Mouse (Mus musculus) CH12.LX (cell line): ENCODE measurements around the gene Snx8. TPM values are rescaled to one million over a fixed set of nuclear protein-coding genes. Genes with fewer than 3 reads are reported as not detected.

Experiments
- DNase-seq: peaks from one replicate; pipeline ENCODE4 v3.0.0-alpha.2; 2013; ENCODE audit errors: extremely low read depth
- H3K27ac ChIP-seq: 2 replicates; pipeline ENCODE4 v1.5.1; 2012; ENCODE audit warnings: low read depth, mild to moderate bottlenecking, control low read depth, moderate library complexity; ENCODE audit not compliant: insufficient read depth
- H3K27me3 ChIP-seq: replicated peaks from 2 replicates; pipeline ENCODE3; 2012; ENCODE audit warnings: inconsistent platforms
- H3K36me3 ChIP-seq, 2 experiments: replicated peaks in 1 of 2; 2 replicates each; pipeline versions ENCODE3 to v1.6.1; 2012; ENCODE audit warnings: inconsistent platforms in 1 of 2, low read length in 1 of 2, mild to moderate bottlenecking in 1 of 2, mixed read lengths in 1 of 2, moderate library complexity in 1 of 2; ENCODE audit not compliant: control insufficient read depth in 1 of 2, insufficient read depth in 1 of 2
- H3K4me1 ChIP-seq, 2 experiments: 2 replicates each; pipeline ENCODE4 v1.6.1; 2012; ENCODE audit warnings: inconsistent platforms in 1 of 2, moderate library complexity in 1 of 2; ENCODE audit not compliant: insufficient read depth in 2 of 2, control insufficient read depth in 1 of 2
- H3K4me2 ChIP-seq: 2 replicates; pipeline ENCODE4 v1.6.1; 2012; ENCODE audit warnings: low read depth, mild to moderate bottlenecking, control low read depth; ENCODE audit not compliant: poor library complexity, insufficient read depth, severe bottlenecking
- H3K4me3 ChIP-seq, 3 experiments: fragments of 150-350 bp in 1 of 3; sonication (generic) in 1 of 3; replicated peaks in 1 of 3; 2 replicates each; pipeline versions ENCODE3 to v1.5.1; 2011 to 2012; ENCODE audit warnings: low read depth in 2 of 3, low read length in 2 of 3, mild to moderate bottlenecking in 2 of 3, moderate library complexity in 2 of 3, control low read depth in 1 of 3, improper control_type of control experiment in 1 of 3, inconsistent platforms in 1 of 3, mixed read lengths in 1 of 3; ENCODE audit not compliant: poor library complexity in 1 of 3
- H3K79me2 ChIP-seq: replicated peaks from 2 replicates; pipeline ENCODE4 v1.6.1; 2012; ENCODE audit warnings: mild to moderate bottlenecking, moderate library complexity; ENCODE audit not compliant: control insufficient read depth, poor library complexity, insufficient read depth, severe bottlenecking; ENCODE audit errors: extremely low read depth
- H3K9ac ChIP-seq: 2 replicates; pipeline ENCODE4 v1.6.1; 2012; ENCODE audit warnings: low read depth, mild to moderate bottlenecking, control low read depth, moderate library complexity; ENCODE audit not compliant: insufficient read depth
- H3K9me3 ChIP-seq: replicated peaks from 2 replicates; pipeline ENCODE3; 2012; ENCODE audit warnings: low read length, inconsistent platforms, mixed read lengths
- BHLHE40 ChIP-seq: IDR thresholded peaks from 2 replicates; pipeline ENCODE4 v1.6.1; 2011; ENCODE audit warnings: mild to moderate bottlenecking, low read depth, low read length, improper control_type of control experiment
- CHD2 ChIP-seq: IDR thresholded peaks from 2 replicates; pipeline ENCODE4 v1.6.1; 2011; ENCODE audit warnings: low read length, improper control_type of control experiment
- CTCF ChIP-seq, 2 experiments: IDR thresholded peaks in 1 of 2; conservative IDR thresholded peaks in 1 of 2; 2 replicates each; pipeline ENCODE4 v1.5.1; 2011 to 2012; ENCODE audit warnings: low read depth in 2 of 2, low read length in 2 of 2, improper control_type of control experiment in 1 of 2, inconsistent platforms in 1 of 2, mild to moderate bottlenecking in 1 of 2, moderate library complexity in 1 of 2
- ELF1 ChIP-seq: IDR thresholded peaks from 2 replicates; pipeline ENCODE4 v1.6.1; 2014; ENCODE audit warnings: low read depth, mild to moderate bottlenecking, inconsistent platforms, low read length, improper control_type of control experiment
- EP300 ChIP-seq: IDR thresholded peaks from 2 replicates; pipeline ENCODE4 v1.6.1; 2011; ENCODE audit warnings: low read length, improper control_type of control experiment
- ETS1 ChIP-seq: conservative IDR thresholded peaks from 2 replicates; pipeline ENCODE4 v1.6.1; 2012; ENCODE audit warnings: low read depth, mild to moderate bottlenecking, inconsistent platforms, low read length, improper control_type of control experiment, moderate library complexity
- JUN ChIP-seq: IDR thresholded peaks from 2 replicates; pipeline ENCODE4 v1.6.1; 2011; ENCODE audit warnings: low read depth, mild to moderate bottlenecking, low read length, improper control_type of control experiment, moderate library complexity; ENCODE audit not compliant: insufficient read depth
- KAT2A ChIP-seq: IDR thresholded peaks from 2 replicates; pipeline ENCODE4 v1.6.1; 2012; ENCODE audit warnings: low read length, improper control_type of control experiment, inconsistent platforms; ENCODE audit not compliant: insufficient replicate concordance
- MAX ChIP-seq: IDR thresholded peaks from 2 replicates; pipeline ENCODE4 v1.6.1; 2011; ENCODE audit warnings: low read length, improper control_type of control experiment
- MAZ ChIP-seq: IDR thresholded peaks from 2 replicates; pipeline ENCODE4 v1.6.1; 2012; ENCODE audit warnings: low read depth, mild to moderate bottlenecking, inconsistent platforms, low read length, improper control_type of control experiment, moderate library complexity
- POLR2AphosphoS2 ChIP-seq: IDR thresholded peaks from 2 replicates; pipeline ENCODE4 v1.6.1; 2011; ENCODE audit warnings: low read depth, low read length, improper control_type of control experiment
- RAD21 ChIP-seq: IDR thresholded peaks from 2 replicates; pipeline ENCODE4 v1.6.1; 2011; ENCODE audit warnings: low read depth, mild to moderate bottlenecking, low read length, improper control_type of control experiment, moderate library complexity
- RCOR1 ChIP-seq: conservative IDR thresholded peaks from 2 replicates; pipeline ENCODE4 v1.6.1; 2012; ENCODE audit warnings: low read depth, mild to moderate bottlenecking, inconsistent platforms, low read length, improper control_type of control experiment
- SIN3A ChIP-seq: IDR thresholded peaks from 2 replicates; pipeline ENCODE4 v1.6.1; 2012; ENCODE audit warnings: low read length, improper control_type of control experiment, inconsistent platforms
- TCF12 ChIP-seq: IDR thresholded peaks from 2 replicates; pipeline ENCODE4 v1.6.1; 2014; ENCODE audit warnings: low read depth, mild to moderate bottlenecking, inconsistent platforms, low read length, improper control_type of control experiment
- UBTF ChIP-seq: IDR thresholded peaks from 2 replicates; pipeline ENCODE4 v1.6.1; 2012; ENCODE audit warnings: low read depth, mild to moderate bottlenecking, inconsistent platforms, low read length, improper control_type of control experiment, moderate library complexity
- USF2 ChIP-seq: conservative IDR thresholded peaks from 2 replicates; pipeline ENCODE4 v1.6.1; 2011; ENCODE audit warnings: low read depth, low read length, improper control_type of control experiment
- ZC3H11A ChIP-seq: IDR thresholded peaks from 2 replicates; pipeline ENCODE4 v1.6.1; 2012; ENCODE audit warnings: low read depth, mild to moderate bottlenecking, inconsistent platforms, low read length, improper control_type of control experiment
- ZKSCAN1 ChIP-seq: IDR thresholded peaks from 2 replicates; pipeline ENCODE4 v1.6.1; 2012; ENCODE audit warnings: low read depth, inconsistent platforms, low read length, improper control_type of control experiment, borderline replicate concordance
- dilution Hi-C: fragments of 300-500 bp; cut with MboI; formaldehyde crosslinking; loops from 2 replicates; pipeline ENCODE4 v1.14.3; 2020; ENCODE audit warnings: low sequenced_read_pairs; ENCODE audit not compliant: extremely low pct_unique_long_range_greater_than_20kb, extremely low pct_ligation_motif_present
- in situ Hi-C: fragments of 300-500 bp; cut with MboI; formaldehyde crosslinking; loops from 3 replicates; pipeline ENCODE4 v1.14.3; 2019; ENCODE audit warnings: low sequenced_read_pairs, low pct_ligation_motif_present, low pct_unique_long_range_greater_than_20kb, mixed read lengths
- polyA plus RNA-seq: library from polyadenylated mRNA; unstranded; fragments of >175 nt; gene quantifications from 2 replicates; pipeline ENCODE4 v1.2.1, GENCODE M21; 2012; ENCODE audit warnings: low read depth; ENCODE audit not compliant: insufficient read length
- total RNA-seq, 2 experiments: library from RNA; depleted of rRNA; stranded (reverse); fragments of 300-350 nt in 1 of 2; fragments of >200 nt in 1 of 2; gene quantifications; 2 replicates each; pipeline ENCODE4 v1.2.3; 2012 to 2014

Gene Snx8
- total and polyA plus RNA-seq, 3 experiments: 20.8 to 42.4 (median 34.6) TPM

DNA sequence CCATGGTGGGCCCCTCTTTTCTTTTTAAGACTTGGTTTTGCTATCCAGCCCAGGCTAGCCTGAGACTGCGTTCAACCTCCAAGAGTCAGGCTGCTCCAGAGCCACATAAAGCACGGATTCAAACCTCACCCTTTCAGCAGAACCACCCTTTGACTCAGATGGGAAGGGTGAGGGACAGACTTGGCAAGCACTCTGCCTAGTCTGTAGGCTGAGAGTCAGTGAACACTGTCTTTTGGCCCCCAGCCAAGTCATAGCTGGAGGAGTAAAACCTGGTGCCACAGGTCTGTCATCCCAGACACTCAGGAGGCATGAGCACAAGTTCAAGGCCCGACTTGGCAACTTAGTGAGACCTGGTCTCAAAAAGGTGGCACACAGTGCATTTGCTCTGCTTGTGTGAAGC, 72.3 kb downstream of the Snx8 start:
- Histone ChIP-seq H3K27me3 (no peaks in the 10 kb centered on the region), H3K4me2 (no peak overlapping the region), H3K4me3 (no peak overlapping the region), H3K9ac (no peak overlapping the region), H3K9me3 (no peaks in the 10 kb centered on the region), H3K36me3 (peaks cover 25 to 72% of the 10 kb centered on the region in 2 experiments), H3K4me1 (peaks cover 4 to 23% of the 10 kb centered on the region in 2 experiments; a peak in 3 of 4 replicates), H3K27ac (no peak overlapping the region), H3K79me2 (peaks cover 6% of the 10 kb centered on the region; the same call in 1 of the 2 replicates)
- no peak for TF ChIP-seq RCOR1
- TF ChIP-seq RAD21: no peak
- no peak for TF ChIP-seq UBTF
- TF ChIP-seq BHLHE40: no peak
- TF ChIP-seq ZC3H11A: no peak
- TF ChIP-seq SIN3A: no peak
- TF ChIP-seq CHD2: no peak
- TF ChIP-seq EP300: no peak
- TF ChIP-seq KAT2A: no peak
- no peak for TF ChIP-seq USF2
- TF ChIP-seq MAZ: no peak
- TF ChIP-seq ELF1: no peak
- dilution Hi-C loops (no loop called here), in situ Hi-C loops (no loop called here)
- DNase-seq: no peak

DNA sequence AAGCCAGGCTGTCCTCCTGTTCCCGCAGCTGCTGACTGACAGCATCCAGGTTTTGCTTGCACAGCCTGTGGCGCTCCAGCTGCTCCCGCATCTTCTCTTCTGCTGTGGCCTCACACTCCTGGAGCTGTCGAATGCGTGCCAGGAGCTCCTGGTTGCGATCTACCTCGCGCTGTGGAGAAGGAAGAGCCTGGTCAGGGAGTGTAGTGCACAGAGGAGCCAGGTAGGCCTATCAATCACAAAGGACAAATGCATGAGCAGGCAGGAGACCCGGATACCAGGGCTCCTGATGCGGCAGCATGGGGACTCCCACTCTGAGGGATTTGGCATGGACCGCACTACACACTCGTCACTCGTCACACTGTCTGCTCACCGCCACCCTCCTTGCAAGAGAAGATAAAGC, 81.5 kb downstream of the Snx8 start:
- H3K36me3 ChIP-seq: peaks cover 71 to 94% of the 10 kb centered on the region in 2 experiments
- H3K27me3 ChIP-seq: no peaks in the 10 kb centered on the region
- H3K4me1 ChIP-seq: no peaks in the 10 kb centered on the region
- dilution Hi-C loops (no loop called here), in situ Hi-C loops (no loop called here)
- no peak overlapping the region for H3K9ac ChIP-seq
- TF ChIP-seq TCF12: no peak
- TF ChIP-seq JUN: no peak
- no peak for TF ChIP-seq RCOR1
- TF ChIP-seq ETS1: no peak
- TF ChIP-seq CTCF (conservative IDR thresholded peaks at IDR 0.05 in 1 of 2, IDR thresholded peaks at IDR 0.05 in 1 of 2; ENCODE audit: low read depth in 2 of 2, low read length in 2 of 2): no peak
- TF ChIP-seq MAX: no peak
- no peak for TF ChIP-seq POLR2AphosphoS2
- no peak for TF ChIP-seq ZKSCAN1
- no peak for DNase-seq
- H3K4me3 ChIP-seq: no peak overlapping the region
- H3K4me2 ChIP-seq: no peak overlapping the region
- no peaks in the 10 kb centered on the region for H3K79me2 ChIP-seq
- no peak overlapping the region for H3K27ac ChIP-seq
- H3K9me3 ChIP-seq: no peaks in the 10 kb centered on the region
